Mouse (Mus musculus): ENCODE results near the gene Vmn1r76. TPM values are rescaled to one million over a fixed set of nuclear protein-coding genes. Genes with fewer than 3 reads are reported as not detected.

The Vmn1r76 gene
- total RNA-seq (2021), result not detected
- long read RNA-seq, experiment 1, result 0 reads
- long read RNA-seq, experiment 2, result 0 reads

DNA sequence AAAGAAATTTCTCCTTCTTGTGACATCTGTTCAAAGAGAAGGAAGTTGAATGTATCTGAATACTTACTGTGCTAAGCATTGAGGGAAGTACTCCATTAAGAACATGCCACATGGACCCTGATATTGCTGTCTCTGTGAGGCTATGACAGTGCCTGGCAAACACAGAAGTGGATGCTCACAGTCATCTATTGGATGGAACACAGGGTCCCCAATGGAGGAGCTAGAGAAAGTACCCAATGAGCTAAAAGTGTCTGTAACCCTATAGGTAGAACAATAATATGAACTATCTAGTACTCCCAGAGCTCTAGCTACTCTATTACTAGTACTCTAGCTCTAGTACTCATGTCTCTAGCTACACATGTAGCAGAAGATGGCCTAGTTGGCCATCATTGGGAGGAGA lies at the start of gene Vmn1r76:
TSS of gene Vmn1r76 (minus strand) at position 101 of the 400 bp plus-strand sequence.
- DNase-seq, result no peak

DNA sequence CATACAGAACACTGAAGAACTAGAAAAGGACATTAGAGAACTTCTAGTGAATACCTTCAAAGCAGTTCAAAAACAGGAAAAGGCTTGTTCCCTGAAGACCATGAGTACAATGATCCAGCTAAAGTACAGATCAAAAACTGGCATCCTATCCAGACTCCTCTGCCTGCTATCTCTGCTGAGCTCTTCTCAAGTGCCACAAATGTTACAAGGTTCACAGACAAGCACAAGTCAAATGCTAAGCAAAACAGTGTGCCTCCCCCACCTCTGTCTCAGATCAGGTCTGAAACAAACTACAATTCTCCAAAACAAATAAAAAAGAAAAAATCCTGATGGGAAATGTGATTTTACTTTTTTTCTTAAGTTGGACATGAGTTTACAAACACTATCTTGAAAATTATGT lies 34.6 kb upstream of the Vmn1r76 start:
- DNase-seq, result no peak

DNA sequence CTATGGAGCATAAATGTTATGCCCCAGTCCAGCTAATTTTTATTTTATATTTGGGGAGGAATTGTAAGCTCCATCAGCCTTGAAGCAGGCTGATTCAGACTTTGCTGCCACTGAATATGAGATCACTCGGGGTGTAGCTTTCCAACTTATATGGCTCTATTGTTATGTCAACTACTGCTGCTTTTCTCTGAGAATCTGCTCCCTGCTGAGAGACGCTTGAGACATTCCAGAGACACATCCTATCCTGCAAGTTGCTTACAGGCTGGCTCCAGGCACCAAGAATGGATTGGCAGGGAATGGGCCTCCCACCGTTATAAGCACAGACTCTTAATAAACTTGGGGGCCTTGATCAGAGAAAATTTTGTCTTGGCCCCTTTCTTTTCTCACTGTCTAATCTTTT lies 10.0 kb upstream of the Vmn1r76 start:
- DNase-seq, result no peak

GRCm38 (mm10) chr7:11874330-11874729 lies 63.7 kb downstream of the Vmn1r76 start, which contains the start of gene Vmn1r75:
Vmn1r75 (plus strand) TSS chr7:11874630.
- no peak for DNase-seq

Other genes starting within 250 kb of the Vmn1r76 start
- not detected for gene Vmn1r73, start 207.9 kb downstream of the Vmn1r76 start, total RNA-seq (2021)
- not detected for gene Vmn1r74, start 104.2 kb downstream of the Vmn1r76 start, total RNA-seq (2021)
- not detected for gene Vmn1r75, start 63.6 kb downstream of the Vmn1r76 start, total RNA-seq (2021)
- not detected for gene Vmn1r77, start 98.5 kb upstream of the Vmn1r76 start, total RNA-seq (2021)
- not detected for gene Vmn1r78, start 212.0 kb upstream of the Vmn1r76 start, total RNA-seq (2021)
- under 1 TPM; 0.06 to 0.30 TPM for gene Vmn1r79, start 233.1 kb upstream of the Vmn1r76 start, total RNA-seq (2021)